Mouse (Mus musculus): ENCODE measurements around the gene Hus1b.

The Hus1b gene

DNA sequence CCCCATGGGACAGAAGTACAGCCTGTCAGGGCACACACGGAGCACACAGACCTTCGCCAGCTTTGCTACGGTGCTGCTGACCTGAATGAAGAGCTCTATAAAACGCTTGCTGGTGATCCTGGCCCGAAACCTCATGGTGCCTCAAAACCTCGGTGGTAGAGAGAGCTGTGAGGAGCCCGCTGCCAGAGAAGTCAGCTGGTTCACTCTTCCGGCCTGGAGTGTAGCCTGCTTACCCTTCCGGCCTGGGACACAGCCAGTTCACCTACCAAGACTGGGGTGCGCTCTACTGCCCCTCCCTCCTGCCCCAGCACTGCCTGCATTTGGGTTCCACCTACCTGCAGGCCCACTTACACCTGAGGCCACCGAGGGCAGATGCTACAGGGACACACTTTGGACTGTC lies at the start of gene Hus1b:
Hus1b (minus strand) TSS at position 220 of the 400 bp plus-strand sequence.
- DNase-seq (ENCODE audit: low spot score): no peak

DNA sequence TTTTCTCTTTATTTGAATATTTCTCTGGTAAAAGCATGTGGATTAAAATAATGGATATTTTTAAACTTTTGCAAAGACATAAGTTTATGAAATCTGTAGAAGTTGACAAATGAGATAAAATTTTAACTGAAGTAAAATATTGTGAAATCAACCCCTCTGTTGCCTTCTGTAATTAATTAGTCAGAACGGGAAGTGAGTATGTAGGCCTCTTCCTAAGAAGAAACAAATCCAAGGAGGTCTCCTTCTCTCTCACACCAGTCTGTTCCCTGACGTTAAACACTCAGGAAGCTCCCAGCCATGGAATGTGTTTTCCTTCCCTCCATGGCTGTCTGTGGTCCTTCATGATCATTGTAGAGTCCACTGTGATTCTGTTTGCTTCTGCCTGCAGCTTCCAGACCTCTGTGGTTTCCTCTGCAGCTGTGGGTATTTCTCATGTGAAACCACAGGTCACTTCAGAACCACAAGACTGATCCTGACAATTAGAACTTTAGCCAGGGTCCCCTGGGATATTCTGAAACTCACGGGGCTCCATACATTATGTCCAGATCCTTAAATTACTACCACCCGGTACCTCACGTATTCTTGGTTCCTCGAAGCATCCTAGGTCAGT lies 46.8 kb upstream of the Hus1b start:
- no peak for DNase-seq (ENCODE audit: low spot score)

GRCm38 (mm10) chr13:30993819-30994218 lies 46.3 kb upstream of the Hus1b start:
- peak; percentile 90 for DNase-seq (ENCODE audit: low spot score)

- no peak for DNase-seq (ENCODE audit: low spot score)
Measured at GRCm38 (mm10) chr13:30990233-30990632, 42.7 kb upstream of the Hus1b start.

GRCm38 (mm10) chr13:30989710-30990109 lies 42.2 kb upstream of the Hus1b start:
- DNase-seq (ENCODE audit: low spot score): no peak

DNA sequence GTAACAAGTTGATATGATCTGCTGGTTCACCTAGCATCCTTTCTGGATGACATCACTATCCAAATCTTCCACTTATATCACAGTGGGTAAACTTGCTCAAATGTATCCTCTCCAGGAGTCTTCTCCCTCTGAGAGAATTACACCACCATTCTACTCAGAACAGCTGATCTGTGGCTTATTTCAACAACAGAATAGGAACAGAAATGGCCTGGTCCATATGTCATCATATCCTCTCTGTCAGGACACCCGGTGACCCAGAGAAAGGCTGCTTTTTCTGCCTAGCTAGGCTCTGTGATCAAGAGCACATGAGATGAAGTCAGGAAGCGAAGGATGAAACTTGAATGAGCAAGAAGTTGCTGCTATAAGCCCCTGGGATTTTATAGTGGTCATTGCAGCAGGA lies 40.1 kb upstream of the Hus1b start:
- DNase-seq (ENCODE audit: low spot score): no peak

DNA sequence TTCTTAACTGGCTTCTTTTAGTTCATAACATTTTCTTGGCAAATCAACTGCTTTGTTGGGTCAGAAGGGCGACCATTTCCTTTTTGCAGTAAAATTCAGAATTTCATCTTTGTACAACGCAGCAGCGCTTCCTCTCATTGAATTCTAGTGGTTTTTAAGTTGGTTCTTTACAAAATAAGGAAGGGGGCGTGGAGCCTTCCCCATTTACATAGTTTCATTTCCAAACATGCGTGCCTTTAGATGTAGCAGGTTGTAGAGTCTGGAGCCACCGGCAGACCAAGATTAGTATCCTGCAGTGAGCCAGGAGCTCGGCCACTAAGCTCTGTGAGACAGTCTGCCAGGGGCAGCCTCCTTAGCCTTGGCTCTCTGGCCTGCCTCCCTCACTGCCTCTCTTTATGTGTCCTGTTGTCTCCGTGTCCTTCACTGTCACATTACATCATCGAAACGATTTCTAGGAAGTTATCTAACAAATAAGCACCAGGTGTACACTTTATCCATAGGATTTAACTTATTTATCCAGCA lies 39.4 kb upstream of the Hus1b start:
- DNase-seq (ENCODE audit: low spot score): no peak

DNA sequence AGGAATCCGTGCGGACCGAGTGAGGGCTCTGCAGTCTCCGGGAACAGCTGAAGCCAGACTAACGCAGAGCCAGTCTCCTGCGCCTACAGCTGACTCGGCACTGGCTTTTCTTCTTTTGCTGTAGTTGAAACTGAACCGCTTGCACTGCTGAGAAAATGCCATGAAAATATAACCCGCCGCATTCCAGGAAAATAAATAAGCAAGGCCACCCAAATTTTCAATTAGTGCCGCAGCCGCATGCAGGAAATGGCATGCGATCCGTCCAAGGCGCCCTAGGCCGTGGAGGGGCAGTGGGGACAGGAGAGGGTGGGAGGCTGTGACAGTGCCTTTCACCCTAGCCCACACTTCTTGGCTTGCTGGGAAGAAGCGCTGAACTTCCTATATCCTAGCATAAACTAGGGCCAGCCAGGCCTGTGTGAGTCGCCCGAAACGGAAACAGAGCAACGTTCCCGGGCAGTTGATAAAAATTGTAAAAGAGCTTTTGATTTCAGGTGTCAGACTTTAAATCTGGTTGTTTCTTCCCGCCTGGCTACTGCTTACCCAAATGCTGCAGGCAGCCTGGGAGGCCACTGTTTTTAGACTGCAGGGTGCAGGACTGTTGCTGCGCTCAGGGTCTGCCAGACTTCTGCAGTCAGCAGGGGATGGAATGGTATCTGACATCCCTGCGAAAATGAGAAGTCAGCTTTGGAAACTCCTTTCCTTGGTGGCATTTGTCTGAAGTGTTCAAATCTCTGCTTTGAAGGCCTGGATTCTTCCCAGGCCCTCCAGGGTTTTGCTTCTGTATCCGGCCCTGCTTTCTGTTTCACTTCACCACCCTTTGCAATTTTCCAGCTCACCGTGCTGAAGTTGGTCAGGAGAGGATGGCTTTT lies 38.3 kb upstream of the Hus1b start:
- peak; percentile 70 for DNase-seq (ENCODE audit: low spot score)

DNA sequence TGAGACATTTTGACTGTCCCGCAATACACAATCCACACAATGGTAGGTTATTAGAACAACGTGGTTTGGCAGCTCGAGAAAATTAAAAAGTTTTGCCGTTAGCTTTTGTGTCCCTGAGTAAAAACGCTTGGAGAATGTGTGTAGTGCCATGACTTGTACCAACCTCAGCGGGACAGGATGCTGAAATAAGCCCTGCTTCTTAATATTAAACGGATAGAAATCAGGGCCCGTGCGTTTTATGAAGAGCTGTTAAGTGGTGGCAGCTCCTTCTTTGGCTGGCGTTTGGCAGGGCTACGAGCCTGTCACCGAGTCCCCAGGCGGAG lies 37.7 kb upstream of the Hus1b start:
- DNase-seq (ENCODE audit: low spot score): no peak

GRCm38 (mm10) chr13:30981666-30982065 lies 34.1 kb upstream of the Hus1b start:
- DNase-seq (ENCODE audit: low spot score): peak; percentile 63

GRCm38 (mm10) chr13:30978224-30978623 lies 30.7 kb upstream of the Hus1b start:
- DNase-seq (ENCODE audit: low spot score): no peak

DNA sequence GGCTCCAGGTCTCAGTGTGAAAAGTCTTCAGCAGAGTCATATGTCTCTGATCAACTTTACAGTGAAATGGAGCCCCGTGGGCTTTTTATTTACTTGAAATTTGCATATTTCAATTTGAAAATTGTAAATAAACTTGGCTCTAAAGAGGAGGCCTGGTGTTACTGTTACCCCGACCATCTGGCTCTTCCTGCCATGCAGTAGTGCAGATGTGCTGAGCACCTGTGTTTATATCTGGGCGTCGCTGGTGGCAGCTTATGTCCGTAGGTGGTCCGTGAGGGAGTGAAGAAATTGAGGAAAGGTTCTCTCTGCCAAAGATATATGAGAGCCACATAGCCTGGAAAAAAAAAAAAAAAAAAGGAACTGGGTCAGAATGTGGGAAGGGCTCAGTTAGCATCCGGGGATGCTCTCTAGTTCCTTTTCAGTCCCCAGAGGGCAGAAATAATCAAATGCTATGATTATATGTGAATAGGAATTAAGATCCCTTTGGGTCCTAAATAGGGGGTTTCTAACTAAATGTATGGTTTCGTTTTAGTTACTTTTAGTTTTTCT lies 29.1 kb upstream of the Hus1b start:
- no peak for DNase-seq (ENCODE audit: low spot score)

DNA sequence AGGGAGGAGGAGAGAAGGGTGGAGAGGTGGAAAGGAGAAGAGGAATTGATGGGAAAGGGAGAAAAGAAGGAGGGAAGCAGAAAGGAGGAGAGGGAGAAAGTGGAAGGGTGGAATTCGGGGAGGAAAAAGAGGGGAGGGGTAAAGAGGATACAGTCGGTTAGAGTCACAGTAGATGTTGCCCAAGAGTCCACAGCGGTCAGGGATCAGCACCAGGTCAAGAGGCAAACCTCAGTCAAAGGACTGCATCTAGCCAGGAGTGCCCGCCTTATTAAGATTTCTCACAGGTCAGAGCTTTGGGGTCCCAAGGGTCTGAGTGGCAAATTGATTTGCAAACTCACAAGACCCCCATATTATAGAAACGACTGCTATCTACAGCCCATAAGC lies 26.7 kb upstream of the Hus1b start:
- DNase-seq (ENCODE audit: low spot score): no peak

DNA sequence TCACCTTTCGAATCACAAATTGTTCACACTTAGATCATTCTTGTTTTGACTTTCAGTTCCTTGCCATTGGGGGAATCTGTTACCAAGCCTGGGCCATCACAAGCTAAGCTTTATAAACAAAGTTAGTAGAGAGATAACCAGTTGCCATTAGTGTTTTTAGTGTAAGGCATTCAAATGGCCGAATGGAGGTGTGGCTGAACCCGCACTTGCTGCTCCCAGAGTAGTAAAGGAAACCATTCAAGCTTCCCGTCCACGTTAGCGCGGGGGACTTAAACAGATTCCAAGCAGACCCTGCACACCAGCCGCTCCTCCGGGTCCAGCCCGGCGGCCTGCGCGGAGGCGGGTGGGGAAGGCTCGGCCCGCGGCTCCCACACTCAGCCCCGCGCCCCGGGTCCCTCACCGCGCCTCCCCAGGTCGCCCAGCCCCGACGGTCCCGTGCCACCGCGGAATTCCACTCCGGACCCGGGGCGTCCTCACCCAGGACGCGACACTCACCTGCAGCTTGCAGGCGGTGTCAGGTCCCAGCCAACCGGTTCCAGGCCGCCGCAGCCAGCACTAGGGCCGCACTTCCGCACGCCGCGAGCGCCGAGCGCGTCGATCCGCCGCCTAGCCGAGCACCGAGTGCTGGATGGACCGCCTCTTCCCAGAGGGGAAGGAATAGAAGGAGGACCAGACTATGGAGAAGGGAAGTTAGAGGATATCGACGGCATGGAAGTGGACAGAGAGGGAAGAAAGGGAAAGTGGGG lies 26.1 kb upstream of the Hus1b start, which contains the start of the genes Exoc2 and Gm5447:
Exoc2 (minus strand) TSS at position 593 of the 746 bp plus-strand sequence.
Gm5447 (plus strand) TSS at position 704 of the 746 bp plus-strand sequence.
- DNase-seq (ENCODE audit: low spot score): peak; percentile 89

- DNase-seq (ENCODE audit: low spot score): no peak
Measured at GRCm38 (mm10) chr13:30972102-30972501, 24.5 kb upstream of the Hus1b start.

- no peak for DNase-seq (ENCODE audit: low spot score)
Measured at GRCm38 (mm10) chr13:30971047-30971446, 23.5 kb upstream of the Hus1b start.

DNA sequence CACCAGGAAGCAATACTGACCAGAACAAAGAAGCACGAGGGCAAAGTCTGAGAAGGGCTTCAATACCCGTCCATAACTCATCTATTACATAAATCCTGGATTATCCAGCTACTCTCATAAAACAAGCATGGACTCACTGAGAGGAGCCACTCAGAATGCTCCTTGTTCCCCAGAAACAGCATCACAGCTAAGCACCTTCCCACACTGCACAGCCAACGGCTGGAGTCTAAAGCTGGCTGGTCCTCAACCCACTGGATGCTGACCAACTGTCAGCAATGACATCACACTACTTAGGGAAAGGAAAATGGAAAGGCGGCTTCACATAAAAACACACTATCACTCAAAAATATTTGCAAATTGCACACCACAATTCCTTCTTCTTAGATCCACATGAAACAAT lies 20.8 kb upstream of the Hus1b start:
- no peak for DNase-seq (ENCODE audit: low spot score)

- peak; percentile 76 for DNase-seq (ENCODE audit: low spot score)
Measured at GRCm38 (mm10) chr13:30966507-30966911, 18.9 kb upstream of the Hus1b start.

DNA sequence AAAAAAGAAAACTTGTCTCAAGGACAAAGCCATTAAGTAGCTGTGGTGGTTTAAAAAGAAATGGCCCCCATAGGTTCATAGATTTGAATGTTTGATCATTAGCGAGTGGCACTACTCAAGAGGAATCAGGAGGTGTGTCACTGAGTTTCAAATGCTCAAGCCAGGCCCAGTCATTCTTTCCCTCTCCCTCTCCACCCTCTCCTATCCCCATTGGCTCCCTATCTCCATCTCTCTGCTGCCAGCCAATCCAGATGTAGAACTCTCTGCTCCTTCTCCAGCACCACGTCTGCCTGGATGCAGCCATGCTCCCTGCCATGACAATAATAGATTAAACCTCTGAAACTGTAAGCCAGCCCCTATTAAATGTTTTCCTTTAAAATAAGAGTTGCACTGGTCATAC lies 14.4 kb upstream of the Hus1b start:
- no peak for DNase-seq (ENCODE audit: low spot score)

- DNase-seq (ENCODE audit: low spot score): no peak
Measured at GRCm38 (mm10) chr13:30960714-30961113, 13.2 kb upstream of the Hus1b start.

GRCm38 (mm10) chr13:30953580-30953979 lies 6.0 kb upstream of the Hus1b start:
- no peak for DNase-seq (ENCODE audit: low spot score)

- no peak for DNase-seq (ENCODE audit: low spot score)
Measured at GRCm38 (mm10) chr13:30952044-30952443, 4.5 kb upstream of the Hus1b start.
